Mouse (Mus musculus): ENCODE measurements around the gene H3f3a.

GRCm38 (mm10) chr1:180775849-180776493 lies 37.8 kb downstream of the H3f3a start:
- TF ChIP-seq POLR2A (IDR thresholded peaks at IDR 0.05; ENCODE audit: borderline replicate concordance, extremely low read depth, insufficient read depth, insufficient read length, poor library complexity, severe bottlenecking): no peak
- no peak for TF ChIP-seq CTCF (IDR thresholded peaks at IDR 0.05; ENCODE audit: borderline replicate concordance, extremely low read depth, insufficient read depth, insufficient read length)
